Comparison of ENCODE assay signal across 9 mouse cellular contexts in the genomic region with DNA sequence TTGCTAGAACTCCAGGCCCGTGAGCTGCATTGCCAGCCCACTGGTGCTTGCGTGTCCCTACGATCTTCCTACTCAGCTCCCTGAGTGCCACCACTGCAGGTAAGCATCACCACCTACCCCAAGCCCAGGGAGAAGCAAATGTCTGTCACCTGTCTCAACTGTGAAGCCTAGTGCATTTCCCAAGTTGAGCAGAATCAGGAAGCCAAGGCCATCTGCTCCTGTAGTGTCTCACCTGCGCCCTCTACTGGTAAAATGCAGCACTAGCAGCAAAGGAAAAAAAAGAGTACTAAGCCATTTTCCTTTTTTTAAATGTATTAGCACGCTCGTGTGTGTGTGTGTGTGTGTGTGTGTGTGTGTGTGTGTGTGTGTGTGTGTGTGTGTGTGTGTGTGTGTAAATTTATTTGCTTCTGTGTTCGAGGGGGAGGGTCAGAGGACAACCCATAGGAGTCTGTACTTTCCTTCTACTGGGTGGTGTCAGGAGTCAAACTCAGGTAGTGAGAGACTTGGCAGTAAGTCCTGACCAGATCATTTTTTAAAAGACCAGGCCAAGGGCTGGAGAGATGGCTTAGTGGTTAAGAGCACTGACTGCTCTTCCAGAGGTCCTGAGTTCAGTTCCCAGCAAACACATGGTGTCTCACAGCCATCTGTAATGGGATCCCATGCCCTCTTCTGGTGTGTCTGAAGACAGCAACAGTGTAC. TPM values are rescaled to one million over a fixed set of nuclear protein-coding genes. Genes with fewer than 3 reads are reported as not detected.
DNase-seq lines count a peak whose midpoint lies in the region; ATAC-seq and TF ChIP-seq lines count a peak whose summit lies in the region.
"Had no signal": no experiment of that assay in that cellular context is flagged by ENCODE, and none has a peak within 500 bp of the region (broad histone marks: within the 10 kb centered on the region; RNA-seq: fewer than 3 reads in every experiment).

No protein-coding gene starts in this region.

- no peaks in the 10 kb centered on the region for H3K9me3 ChIP-seq in G1E (replicated peaks)
- H3K9me3 ChIP-seq: limb, embryonic 15.5 days had no signal

- WGBS in spleen, adult 2 months, result 42% methylated on average over 7 of the region's 7 CpGs

- H3K36me3 ChIP-seq in G1E (replicated peaks), result no peaks in the 10 kb centered on the region
- no peaks in the 10 kb centered on the region for H3K36me3 ChIP-seq in spleen, adult 2 months (ENCODE audit: control insufficient read depth, insufficient read depth, low read length)
- H3K36me3 ChIP-seq: limb, embryonic 15.5 days had no signal

- H3K4me1 ChIP-seq in G1E (ENCODE audit: insufficient read depth, low read depth, low read length), result peaks cover 2% of the 10 kb centered on the region; the same call in 1 of the 2 replicates
- no peaks in the 10 kb centered on the region for H3K4me1 ChIP-seq in spleen, adult 2 months (ENCODE audit: control insufficient read depth, insufficient read depth, insufficient read length)
- H3K4me1 ChIP-seq: limb, embryonic 15.5 days had no signal

- intact Hi-C loops in gastrocnemius, postnatal 14 days (cut with DNase I; ENCODE audit: low total_unique reads), result no loop called here

- peak; percentile 28 to 75 for DNase-seq in frontal cortex, adult 2 months (ENCODE audit: extremely low spot score in 1 of 2, low spot score in 1 of 2)
- DNase-seq in frontal cortex, postnatal 14 days (ENCODE audit: low spot score in 2 of 2), result no peak
- peak; percentile 25 for DNase-seq in G1E (ENCODE audit: low spot score)
- peak; percentile 47 for DNase-seq in cerebellum, adult 11-12 months
- DNase-seq in gastrocnemius, postnatal 14 days, result peak; percentile 29
- DNase-seq in layer of hippocampus, adult 11-12 months (ENCODE audit: low spot score), result peak; percentile 67
- DNase-seq in lung, postnatal 10 days, result peak; percentile 75
- DNase-seq in spleen, adult 2 months (ENCODE audit: low read depth in 1 of 2, low spot score in 2 of 2), result peak; percentile 43 to 62

- no peak overlapping the region for H3K27ac ChIP-seq in spleen, adult 2 months (ENCODE audit: insufficient read depth, low read length)
- H3K27ac ChIP-seq: limb, embryonic 15.5 days had no signal

- peaks cover 25% of the 10 kb centered on the region for H3K27me3 ChIP-seq in G1E (ENCODE audit: insufficient read depth, low read length)
- H3K27me3 ChIP-seq in spleen, adult 2 months (ENCODE audit: control insufficient read depth, insufficient read depth, low read length), result no peaks in the 10 kb centered on the region
- H3K27me3 ChIP-seq: limb, embryonic 15.5 days had no signal

- H3K4me3 ChIP-seq in G1E (ENCODE audit: low read depth, low read length), result no peak overlapping the region
- H3K4me3 ChIP-seq in spleen, adult 2 months (ENCODE audit: extremely low read depth, insufficient read depth, insufficient read length), result no peak overlapping the region
- H3K4me3 ChIP-seq: limb, embryonic 15.5 days had no signal

- peak; percentile 45 for ATAC-seq in G1E (ENCODE audit: extremely low read depth, insufficient number of reproducible peaks, low FRiP score, poor library complexity, severe bottlenecking)

- no peak for TF ChIP-seq POLR2A in spleen, adult 2 months (IDR thresholded peaks at IDR 0.05; ENCODE audit: low read depth, low read length)

- TF ChIP-seq CTCF in G1E (IDR thresholded peaks at IDR 0.05; ENCODE audit: low read depth, low read length), result peak; percentile 89
- TF ChIP-seq CTCF in spleen, adult 2 months (IDR thresholded peaks at IDR 0.05; ENCODE audit: extremely low read depth, insufficient read depth, insufficient read length, insufficient replicate concordance), result peak; percentile 67; the same call in 1 of the 2 replicates

RNA-seq across cellular contexts. Expression of a gene that starts 14.6 kb away (rescaled TPM):
- polyA plus RNA-seq in frontal cortex, adult 2 months (2012; rRNA removed), result 5.8 and 8.1 TPM in 2 replicates
- total RNA-seq in G1E (2014; fragmentation: Nextera tagmentation), result 51.1 and 57.2 TPM in 2 replicates
- total RNA-seq in G1E (2017), result 277 and 295 TPM in 2 replicates
- 9.7 and 18.8 TPM in 2 replicates for polyA plus RNA-seq in G1E (2012)
- 1 to 10 TPM; 2.4 to 3.1 TPM for total RNA-seq in gastrocnemius, postnatal 14 days (2021)
- 1.7 and 2.7 TPM in 2 replicates for polyA plus RNA-seq in spleen, adult 2 months (2012; rRNA removed)

RNA-seq across cellular contexts. Expression of a gene that starts 25.2 kb away (rescaled TPM):
- 139 and 148 TPM in 2 replicates for polyA plus RNA-seq in frontal cortex, adult 2 months (2012; rRNA removed)
- total RNA-seq in G1E (2014; fragmentation: Nextera tagmentation) (121 and 168 TPM in 2 replicates), G1E (2017) (47.1 and 51.4 TPM in 2 replicates)
- polyA plus RNA-seq in G1E (2012), result 61.7 and 75.4 TPM in 2 replicates
- total RNA-seq in gastrocnemius, postnatal 14 days (2021), result 10 to 100 TPM; 49.6 to 49.9 TPM
- 21.0 and 22.6 TPM in 2 replicates for polyA plus RNA-seq in spleen, adult 2 months (2012; rRNA removed)

RNA-seq across cellular contexts. Expression of a gene that starts 35.3 kb away (rescaled TPM):
- polyA plus RNA-seq in frontal cortex, adult 2 months (2012; rRNA removed), result 0.22 and 0.34 TPM in 2 replicates
- total RNA-seq in G1E (2014; fragmentation: Nextera tagmentation), result not detected in 2 replicates
- total RNA-seq in G1E (2017), result 0.22 and 0.23 TPM in 2 replicates
- polyA plus RNA-seq in G1E (2012), result not detected in 2 replicates
- not detected for total RNA-seq in gastrocnemius, postnatal 14 days (2021)
- 0.11 TPM in 1 of 2 replicates, not detected in the other for polyA plus RNA-seq in spleen, adult 2 months (2012; rRNA removed)
- polyA plus RNA-seq: limb, embryonic 15.5 days had no signal

RNA-seq across cellular contexts. Expression of a gene that starts 55.0 kb away (rescaled TPM):
- 148 and 246 TPM in 2 replicates for polyA plus RNA-seq in frontal cortex, adult 2 months (2012; rRNA removed)
- total RNA-seq in G1E (2014; fragmentation: Nextera tagmentation) (134 TPM in 2 replicates), G1E (2017) (105 and 110 TPM in 2 replicates)
- 59.2 and 59.6 TPM in 2 replicates for polyA plus RNA-seq in G1E (2012)
- 100 to 1,000 TPM in 1 of 2 experiments, 10 to 100 TPM in 1; 94.2 to 119 TPM for total RNA-seq in gastrocnemius, postnatal 14 days (2021)
- polyA plus RNA-seq in spleen, adult 2 months (2012; rRNA removed), result 15.8 and 17.7 TPM in 2 replicates

RNA-seq across cellular contexts. Expression of a gene that starts 55.2 kb away (rescaled TPM):
- polyA plus RNA-seq in frontal cortex, adult 2 months (2012; rRNA removed), result 28.8 and 30.2 TPM in 2 replicates
- total RNA-seq in G1E (2014; fragmentation: Nextera tagmentation), result 84.6 and 95.5 TPM in 2 replicates
- total RNA-seq in G1E (2017), result 88.5 and 89.3 TPM in 2 replicates
- 49.6 and 77.6 TPM in 2 replicates for polyA plus RNA-seq in G1E (2012)
- total RNA-seq in gastrocnemius, postnatal 14 days (2021), result 1 to 10 TPM; 7.3 to 9.2 TPM
- polyA plus RNA-seq in spleen, adult 2 months (2012; rRNA removed), result 12.9 and 16.5 TPM in 2 replicates

Comparison
In these comparisons a context has a peak if more than half of its experiments do, and no peak if none do; other contexts are left out.
1. DNase-seq: peak in frontal cortex, adult 2 months (2 of 2), G1E (single experiment), cerebellum, adult 11-12 months (single experiment), gastrocnemius, postnatal 14 days (single experiment), layer of hippocampus, adult 11-12 months (single experiment), lung, postnatal 10 days (single experiment) and spleen, adult 2 months (2 of 2); none in frontal cortex, postnatal 14 days (0 of 2).